Comparison of ENCODE assay signal across 8 mouse cellular contexts in the genomic region with DNA sequence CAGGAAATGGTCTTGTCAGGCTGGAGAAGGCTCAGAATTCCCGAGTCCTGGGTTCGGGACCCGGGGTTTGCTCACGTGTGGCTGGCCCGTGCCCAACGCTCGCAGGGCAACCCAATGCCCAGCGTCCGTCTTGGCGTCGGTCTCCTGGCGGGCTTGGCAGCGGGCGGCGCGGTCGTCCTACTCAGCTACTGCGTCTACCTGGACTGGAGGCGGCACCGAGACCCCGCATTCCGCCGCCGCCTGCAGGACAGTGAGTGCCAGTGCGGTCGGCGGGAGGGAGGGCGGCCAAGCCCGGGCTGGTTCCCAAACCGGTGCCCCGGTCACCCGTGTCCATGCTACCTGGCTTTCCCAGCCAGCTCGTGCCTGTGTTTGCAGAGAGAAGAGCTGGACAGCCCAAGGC. TPM values are rescaled to one million over a fixed set of nuclear protein-coding genes. Genes with fewer than 3 reads are reported as not detected.
A peak's percentile ranks its signal among the peaks of the same experiment; 100 is the strongest.
DNase-seq lines count a peak whose midpoint lies in the region; ATAC-seq and TF ChIP-seq lines count a peak whose summit lies in the region.
"Had no signal": no experiment of that assay in that cellular context is flagged by ENCODE, and none has a peak within 500 bp of the region (broad histone marks: within the 10 kb centered on the region; RNA-seq: fewer than 3 reads in every experiment).

A gene (plus strand): TSS at position 98 of the 400 bp plus-strand sequence.

- no peak within 1 kb of the TSS for H3K4me3 ChIP-seq in forebrain, postnatal 0 days (ENCODE audit: low read depth, low read length)
- H3K4me3 ChIP-seq in neural tube, embryonic 15.5 days (replicated peaks): peak within 1 kb of the TSS; percentile 17

- H3K4me2 ChIP-seq in forebrain, postnatal 0 days (ENCODE audit: low read depth): peak within 1 kb of the TSS; percentile 34
- peak within 1 kb of the TSS; percentile 50 for H3K4me2 ChIP-seq in neural tube, embryonic 15.5 days

- H3K36me3 ChIP-seq in forebrain, postnatal 0 days (ENCODE audit: insufficient read depth): no peaks in the 10 kb centered on the region
- H3K36me3 ChIP-seq in neural tube, embryonic 15.5 days: no peaks in the 10 kb centered on the region

- peak; percentile 77 for DNase-seq in adrenal gland, adult 2 months
- peak; percentile 58 to 68 for DNase-seq in cerebellum, adult 18-20 months
- no peak for DNase-seq in forebrain, postnatal 0 days
- peak; percentile 64 for DNase-seq in kidney, adult 11 months
- DNase-seq in lung, adult 18-20 months: peak; percentile 55 to 71

- 0 out of 2 replicates have a peak, but pooled peaks have one; percentile 17 for TF ChIP-seq CTCF in forebrain, postnatal 0 days (IDR thresholded peaks at IDR 0.05; ENCODE audit: low read depth)

- WGBS in forebrain, postnatal 0 days: 5% methylated on average over 33 of the region's 33 CpGs
- WGBS in neural tube, embryonic 15.5 days: 12% methylated on average over 33 of the region's 33 CpGs

- no peaks in the 10 kb centered on the region for H3K9me3 ChIP-seq in forebrain, postnatal 0 days (ENCODE audit: low read length)
- no peaks in the 10 kb centered on the region for H3K9me3 ChIP-seq in neural tube, embryonic 15.5 days (replicated peaks)

- H3K9ac ChIP-seq in forebrain, postnatal 0 days: no peak within 1 kb of the TSS
- no peak within 1 kb of the TSS; the same call in 1 of the 2 replicates for H3K9ac ChIP-seq in neural tube, embryonic 15.5 days (replicated peaks)

- no peak for ATAC-seq in forebrain, postnatal 0 days
- no peak for ATAC-seq in neural tube, embryonic 15.5 days (ENCODE audit: low FRiP score)
- ATAC-seq in activated CD4-positive, CD25-positive, alpha-beta regulatory T cell, adult 4 months: no peak

- no peak within 1 kb of the TSS for H3K27ac ChIP-seq in forebrain, postnatal 0 days (ENCODE audit: low read depth, low read length)
- H3K27ac ChIP-seq in neural tube, embryonic 15.5 days (replicated peaks): no peak within 1 kb of the TSS

- no peaks in the 10 kb centered on the region for H3K27me3 ChIP-seq in forebrain, postnatal 0 days (ENCODE audit: insufficient read depth, low read length)
- H3K27me3 ChIP-seq in neural tube, embryonic 15.5 days (replicated peaks): no peaks in the 10 kb centered on the region; the same call in 1 of the 2 replicates

- H3K4me1 ChIP-seq in forebrain, postnatal 0 days (ENCODE audit: insufficient read depth): no peaks in the 10 kb centered on the region
- peaks cover 13% of the 10 kb centered on the region for H3K4me1 ChIP-seq in neural tube, embryonic 15.5 days

RNA-seq across cellular contexts. Expression of the gene that starts here (rescaled TPM):
- 1 to 10 TPM; 7.5 to 7.6 TPM for total RNA-seq in adrenal gland, adult 2 months (2021)
- polyA plus RNA-seq in adrenal gland, adult 2 months (2012; rRNA removed): 0.30 and 0.82 TPM in 2 replicates
- not detected in 2 replicates for total RNA-seq in forebrain, postnatal 0 days (2014; rRNA removed)
- polyA plus RNA-seq in forebrain, postnatal 0 days (2015; fragmentation: Nextera tagmentation; extraction: Ambion mirVana): not detected in 2 replicates
- 0.31 TPM in 1 of 2 replicates, not detected in the other for polyA plus RNA-seq in neural tube, embryonic 15.5 days (2015; fragmentation: Nextera tagmentation; extraction: Ambion mirVana)
- not detected for polyA plus RNA-seq in activated CD4-positive, CD25-positive, alpha-beta regulatory T cell, adult 4 months (2017; shearing (Covaris generic))
- polyA plus RNA-seq: cortical plate, adult 2 months had no signal
